Mouse (Mus musculus) A20 (cell line): ENCODE results near the gene Gm17606.
"Not testable (repeated sequence)": the region's sequence is repeated elsewhere in the genome, so short reads cannot be mapped to it uniquely, and the experiment has no call there.

Experiments
- DNase-seq: peaks from one replicate; pipeline ENCODE4 v3.0.0-alpha.2; 2011; ENCODE audit warnings: low read depth, low spot score

The Gm17606 gene

GRCm38 (mm10) chr14:54640946-54641304, at the start of gene Gm17606:
Gm17606 (plus strand) TSS chr14:54640952.
- DNase-seq: no peak

- no peak for DNase-seq
These were observed 49.7 kb upstream of the Gm17606 start for GRCm38 (mm10) chr14:54591056-54591455.

DNA sequence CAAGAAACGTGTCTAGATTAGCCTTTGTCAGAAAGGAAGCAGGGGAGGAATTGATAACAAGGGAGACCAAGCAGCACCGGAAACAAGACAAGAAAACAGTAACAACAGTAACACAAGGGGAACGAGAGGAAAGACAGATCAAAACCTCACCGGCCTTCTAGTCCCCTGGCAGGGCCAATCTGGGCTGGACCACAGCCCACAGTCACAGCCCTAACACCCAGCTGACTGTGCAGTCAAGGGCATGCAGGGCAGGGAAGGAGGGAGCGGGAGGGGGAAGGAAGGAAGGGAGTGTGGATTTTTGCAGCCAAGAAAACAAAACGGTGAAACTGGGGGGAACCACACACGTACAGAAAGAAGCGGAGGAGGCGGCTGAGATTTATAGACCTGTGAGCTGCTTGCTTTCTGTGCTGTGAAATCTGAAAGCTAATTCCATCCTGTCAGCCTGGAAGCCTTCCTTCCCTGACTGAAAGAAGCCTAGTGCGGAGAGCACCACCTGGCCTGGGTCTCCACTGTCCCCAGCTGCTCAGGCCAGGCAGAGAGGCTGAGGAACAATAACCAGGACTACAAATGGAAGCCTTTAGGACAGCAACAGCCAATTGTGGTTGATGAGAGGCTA, 48.3 kb upstream of the Gm17606 start:
- DNase-seq: no peak

DNA sequence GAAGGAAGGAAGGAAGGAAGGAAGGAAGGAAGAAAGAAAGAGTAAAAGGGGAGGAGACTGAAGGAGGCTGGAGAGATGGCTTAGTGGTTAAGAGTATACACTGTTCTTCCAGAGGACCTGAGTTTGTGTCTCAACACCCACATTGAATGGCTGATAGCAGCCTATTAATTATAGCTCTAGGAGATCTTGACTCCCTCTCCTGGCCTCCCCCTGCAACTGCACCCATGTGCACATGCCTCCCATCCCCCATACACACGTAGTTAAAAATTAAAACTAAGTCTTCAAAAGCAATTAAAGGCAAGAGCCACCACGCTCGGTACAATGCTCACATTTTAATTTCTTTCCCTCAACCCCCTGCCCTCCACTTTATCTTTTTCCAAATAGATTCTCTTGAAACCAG, 46.7 kb upstream of the Gm17606 start:
- peak; percentile 61 for DNase-seq

GRCm38 (mm10) chr14:54594631-54595414, 45.9 kb upstream of the Gm17606 start:
- no peak for DNase-seq

DNA sequence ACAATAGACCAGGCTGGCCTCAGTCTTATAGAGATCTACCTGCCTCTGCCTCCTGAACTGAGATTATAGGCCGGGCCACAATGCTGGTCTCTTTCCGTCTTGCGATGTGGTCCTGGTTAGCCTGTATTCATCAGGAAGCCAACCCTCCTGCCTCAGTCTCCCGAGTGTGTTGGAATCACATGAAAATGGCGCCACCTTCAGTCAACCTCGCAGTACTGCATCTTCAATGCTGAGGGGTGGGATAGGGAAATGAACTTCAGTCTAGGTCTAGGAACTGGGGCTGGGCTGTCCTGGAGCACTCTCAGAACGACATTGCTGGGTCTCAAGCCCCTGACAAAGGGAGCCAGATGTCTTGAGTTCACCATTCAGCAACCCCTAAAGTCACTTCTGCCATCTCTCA, 43.7 kb upstream of the Gm17606 start:
- peak; percentile 29 for DNase-seq

- DNase-seq: no peak
These were observed 39.2 kb upstream of the Gm17606 start for GRCm38 (mm10) chr14:54601601-54602000.

DNA sequence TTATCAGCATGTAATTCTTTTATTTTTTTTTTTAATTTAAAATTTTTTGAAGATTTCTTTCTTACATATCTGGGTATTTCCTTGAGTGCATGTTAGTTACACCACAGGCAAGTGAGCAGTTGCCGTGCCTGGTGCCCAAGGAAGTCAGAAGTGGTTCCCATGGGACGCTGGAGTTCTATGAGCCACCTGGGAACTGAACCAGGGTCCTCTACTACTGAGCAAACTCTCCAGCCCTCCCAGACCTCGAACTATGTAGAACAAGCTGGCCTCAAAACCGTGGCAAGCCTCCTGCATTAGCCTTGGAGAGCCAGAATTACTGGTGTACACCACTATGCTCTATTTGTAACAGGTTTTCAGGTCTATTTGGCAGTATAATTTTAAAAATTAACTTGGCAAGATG, 38.1 kb upstream of the Gm17606 start:
- no peak for DNase-seq

- peak; percentile 97 for DNase-seq
These were observed 37.6 kb upstream of the Gm17606 start for GRCm38 (mm10) chr14:54603038-54603654.

GRCm38 (mm10) chr14:54603686-54604085, 37.1 kb upstream of the Gm17606 start:
- DNase-seq: no peak

DNA sequence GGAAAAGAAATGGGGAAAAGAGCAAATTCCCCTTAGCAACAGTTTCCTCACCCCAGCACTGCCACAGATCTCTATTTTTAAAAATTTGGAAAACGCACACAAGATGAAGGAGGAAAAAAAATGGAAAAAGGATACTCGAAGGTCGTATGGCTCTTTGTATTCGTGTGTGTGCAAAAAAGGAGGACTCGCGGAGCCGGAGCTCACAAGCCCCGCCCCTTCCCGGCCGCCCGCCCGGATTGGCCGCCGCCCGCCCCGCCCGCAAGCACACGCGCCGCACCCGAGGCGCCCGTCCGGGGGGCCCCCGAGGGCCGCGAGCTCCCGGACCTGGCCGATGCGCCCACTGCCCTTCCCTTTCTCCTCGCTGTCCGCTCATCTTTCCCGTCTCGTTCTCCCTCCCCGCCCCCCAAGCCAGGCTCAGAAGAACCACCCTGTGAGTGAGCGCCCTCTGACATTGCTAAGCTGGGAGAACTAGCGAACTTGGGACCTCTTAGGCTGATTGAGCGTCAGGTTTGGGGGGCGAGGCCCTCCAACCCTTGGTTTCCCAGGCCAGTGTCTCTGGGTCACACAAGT, 34.9 kb upstream of the Gm17606 start, which contains the start of gene 4931414P19Rik:
4931414P19Rik (minus strand) TSS at position 242 of the 570 bp plus-strand sequence.
- DNase-seq: peak; percentile 89

- no peak for DNase-seq
These were observed 33.5 kb upstream of the Gm17606 start for GRCm38 (mm10) chr14:54607226-54607625.

DNA sequence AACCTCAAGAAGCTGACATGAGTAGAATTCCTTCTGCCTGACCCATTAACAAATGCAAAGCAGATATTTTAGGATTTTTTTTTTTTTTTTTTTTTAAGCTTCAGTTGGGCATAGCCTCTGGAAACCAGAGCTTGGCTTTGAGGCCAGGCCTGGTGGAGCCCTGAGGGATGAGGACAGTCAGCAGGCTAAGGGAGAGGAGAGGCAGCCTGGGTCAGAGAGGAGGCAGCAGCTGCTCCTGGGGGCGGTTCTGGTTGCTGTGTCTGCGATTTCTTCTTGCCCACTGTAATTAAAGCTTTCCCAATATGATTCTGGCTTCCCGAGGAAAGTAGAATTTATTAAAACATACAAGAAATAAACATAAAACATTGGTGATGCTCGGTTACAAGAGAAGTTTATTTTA, 31.5 kb upstream of the Gm17606 start:
- no peak for DNase-seq

DNA sequence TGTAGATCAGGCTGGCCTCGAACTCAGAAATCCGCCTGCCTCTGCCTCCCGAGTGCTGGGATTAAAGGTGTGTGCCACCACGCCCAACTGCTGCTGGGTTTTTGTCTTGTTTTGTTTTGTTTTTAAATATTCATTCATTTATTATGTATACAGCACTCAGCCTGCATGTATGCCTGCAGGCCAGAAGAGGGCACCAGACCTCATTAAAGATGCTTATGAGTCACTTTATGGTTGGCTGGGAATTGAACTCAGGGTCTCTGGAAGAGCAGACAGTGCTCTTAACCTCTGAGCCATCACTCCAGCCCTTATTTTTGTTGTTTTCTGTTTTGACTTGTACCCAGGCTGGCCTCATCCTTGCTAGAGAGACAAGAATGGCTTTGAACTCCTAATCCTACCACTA, 30.8 kb upstream of the Gm17606 start:
- DNase-seq: peak; percentile 61

- DNase-seq: no peak
These were observed 30.1 kb upstream of the Gm17606 start for GRCm38 (mm10) chr14:54610648-54611047.

DNA sequence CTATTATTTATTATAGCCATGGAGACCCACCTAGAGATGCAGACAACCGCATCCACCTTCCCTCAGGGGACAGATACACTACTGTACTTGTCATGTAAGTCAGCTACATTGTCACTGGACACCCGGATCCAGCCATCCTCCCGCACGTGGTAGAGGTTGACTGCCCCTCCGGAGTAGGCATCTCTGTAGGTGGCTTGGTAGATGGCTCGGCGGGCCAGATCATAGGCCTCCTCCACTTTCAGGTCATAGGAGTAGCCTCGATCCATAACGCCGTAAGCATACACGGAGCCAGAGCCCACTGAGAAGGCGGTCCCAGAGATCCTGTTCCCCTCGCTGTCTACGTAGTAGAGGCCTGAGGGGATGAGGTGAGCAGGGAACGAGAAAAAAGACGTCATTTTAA, 26.6 kb upstream of the Gm17606 start:
- not testable (repeated sequence) for DNase-seq

DNA sequence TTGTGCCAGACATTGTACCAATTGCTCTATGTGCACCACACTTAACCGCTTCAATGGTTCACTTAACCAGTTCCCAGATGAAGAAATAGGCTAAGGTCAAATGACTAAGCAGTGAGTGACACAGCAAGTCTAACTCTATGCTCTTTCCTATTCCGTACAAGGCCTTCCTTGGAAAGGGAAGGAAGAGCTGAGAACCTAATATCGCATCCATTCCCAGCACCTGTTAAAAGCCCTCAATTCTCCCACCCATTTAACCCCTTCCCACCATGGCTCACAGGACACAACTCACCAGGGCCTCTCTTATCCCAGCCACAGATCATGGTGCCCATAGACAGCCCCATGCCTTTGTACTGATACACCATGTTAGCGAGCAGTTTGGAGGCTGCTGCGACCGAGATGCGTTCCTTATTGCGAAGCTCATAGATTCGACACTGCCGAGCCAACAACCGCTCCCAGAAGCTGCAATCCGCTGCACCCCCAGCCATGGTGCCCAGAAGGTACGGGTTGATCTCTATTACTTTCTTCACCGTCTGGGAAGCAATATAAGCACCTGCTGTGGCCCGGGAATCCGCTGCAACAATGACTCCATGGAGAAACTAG, 24.4 kb upstream of the Gm17606 start:
- DNase-seq: no peak

DNA sequence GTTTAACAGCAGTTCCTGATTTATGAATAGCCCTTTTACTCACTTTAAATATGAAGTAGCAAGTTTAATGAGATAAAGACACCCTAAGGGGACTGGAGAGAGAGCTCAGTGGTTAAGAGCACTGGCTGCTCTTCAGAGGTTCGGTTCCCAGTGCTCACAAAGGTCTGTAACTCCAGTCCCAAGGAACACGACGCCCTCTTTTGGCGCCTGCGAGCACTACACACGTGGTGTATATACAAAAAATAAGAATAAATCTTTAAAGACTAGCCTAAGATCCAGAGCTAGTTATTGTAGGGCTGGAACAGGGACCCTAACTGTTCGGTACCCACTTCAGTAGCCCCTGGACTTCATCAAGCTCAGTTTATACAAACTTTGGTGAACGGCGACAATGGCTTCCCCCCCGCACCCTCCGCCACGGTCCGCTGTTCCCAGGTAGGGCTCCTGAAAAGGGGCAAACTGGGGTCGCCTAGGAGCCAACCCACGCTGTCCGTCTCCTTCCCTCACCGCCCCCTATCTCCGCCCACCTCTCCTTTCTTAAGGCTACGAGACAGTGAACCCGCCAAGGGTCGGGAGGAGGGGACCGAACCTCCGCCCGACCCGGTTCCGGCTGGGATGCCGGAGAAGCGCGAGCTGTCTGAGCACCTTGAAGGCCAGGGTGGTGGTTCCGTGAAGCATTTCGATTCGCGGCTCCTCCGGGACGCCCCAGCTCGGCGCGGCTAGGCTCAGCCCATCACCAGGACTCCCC, 23.4 kb upstream of the Gm17606 start:
- DNase-seq: peak; percentile 46

DNA sequence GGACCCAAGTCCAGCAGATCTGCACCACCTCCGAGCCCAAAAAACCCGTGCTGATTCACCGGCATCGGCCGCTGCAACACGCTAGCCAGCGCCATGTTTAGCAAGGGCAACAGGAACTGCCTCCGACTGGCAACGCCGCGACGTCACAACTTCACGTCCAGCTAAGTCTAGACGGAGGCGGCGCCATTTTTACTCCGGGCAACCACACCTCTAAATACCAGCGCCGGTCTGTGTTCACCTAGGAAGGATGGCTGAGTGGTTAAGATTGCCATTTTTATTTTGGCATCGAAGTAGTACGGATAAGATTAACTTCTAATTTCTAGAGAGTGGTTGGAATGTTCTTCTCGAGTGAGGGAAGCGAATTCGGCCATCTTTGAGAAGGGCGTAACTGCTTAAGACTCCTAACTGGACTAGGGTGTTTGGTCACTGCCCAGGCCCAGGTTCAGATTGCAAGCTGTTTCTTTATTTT, 22.8 kb upstream of the Gm17606 start, which contains the start of gene Psmb5:
Psmb5 (minus strand) TSS at position 126 of the 469 bp plus-strand sequence.
- peak; percentile 95 for DNase-seq

GRCm38 (mm10) chr14:54621133-54621532, 19.6 kb upstream of the Gm17606 start, which contains the start of gene Psmb11:
Psmb11 (plus strand) TSS chr14:54621433.
- DNase-seq: no peak

GRCm38 (mm10) chr14:54623334-54623733, 17.4 kb upstream of the Gm17606 start:
- no peak for DNase-seq
